Mouse (Mus musculus) ES-E14 (cell line): ENCODE measurements at regions not wholly inside any gene's neighbourhood (a gene's known extent, or its start where the extent isn't known, plus 50 kb on each side); places are given as distances from the start of the nearest gene placed in this dataset.

Experiments
- CHD2 ChIP-seq: IDR thresholded peaks from 2 replicates; pipeline ENCODE4 v1.6.1; 2014; ENCODE audit warnings: mild to moderate bottlenecking, low read depth, low read length, inconsistent platforms
- HCFC1 ChIP-seq: IDR thresholded peaks from 2 replicates; pipeline ENCODE4 v1.6.1; 2012; ENCODE audit warnings: low read length, inconsistent platforms, borderline replicate concordance; ENCODE audit not compliant: insufficient read depth
- MAFK ChIP-seq: IDR thresholded peaks from 2 replicates; pipeline ENCODE4 v1.6.1; 2014; ENCODE audit warnings: mild to moderate bottlenecking, low read depth, low read length, inconsistent platforms; ENCODE audit not compliant: insufficient read depth
- ZC3H11A ChIP-seq: IDR thresholded peaks from 2 replicates; pipeline ENCODE4 v1.6.1; 2012; ENCODE audit warnings: low read depth, mild to moderate bottlenecking, inconsistent platforms, low read length, borderline replicate concordance
- ZNF384 ChIP-seq: IDR thresholded peaks from 2 replicates; pipeline ENCODE4 v1.6.1; 2012; ENCODE audit warnings: low read depth, low read length, inconsistent platforms

- no peak for TF ChIP-seq ZNF384
- TF ChIP-seq HCFC1 = no peak
- TF ChIP-seq ZC3H11A = no peak
- no peak for TF ChIP-seq CHD2
- TF ChIP-seq MAFK = no peak
Observed at GRCm38 (mm10) chr1:165064981-165065380, 95.6 kb downstream of the Tbx19 start.
